Mouse (Mus musculus) MEL (cell line): ENCODE results near the gene Ebi3.

ENCODE experiments used
- CHD1 ChIP-seq: IDR thresholded peaks from 2 replicates; pipeline ENCODE4 v1.6.1; 2012; ENCODE audit warnings: low read depth, mild to moderate bottlenecking, inconsistent platforms, low read length, improper control_type of control experiment
- CTCF ChIP-seq, 3 experiments: IDR thresholded peaks in 2 of 3; conservative IDR thresholded peaks in 1 of 3; 2 replicates each; pipeline ENCODE4 v1.5.1; 2011 to 2012; ENCODE audit warnings: low read length in 3 of 3, low read depth in 2 of 3, mild to moderate bottlenecking in 2 of 3, improper control_type of control experiment in 1 of 3, inconsistent platforms in 1 of 3, mixed read lengths in 1 of 3, moderate library complexity in 1 of 3; ENCODE audit not compliant: control insufficient read depth in 1 of 3, insufficient read depth in 1 of 3, poor library complexity in 1 of 3, severe bottlenecking in 1 of 3
- EP300 ChIP-seq, 2 experiments: IDR thresholded peaks; 2 replicates each; pipeline ENCODE4 v1.6.1; 2011; ENCODE audit warnings: improper control_type of control experiment in 2 of 2, low read length in 2 of 2, low read depth in 1 of 2, mild to moderate bottlenecking in 1 of 2
- GATA1 ChIP-seq: IDR thresholded peaks from 2 replicates; pipeline ENCODE4 v1.6.1; 2011; ENCODE audit warnings: low read depth, low read length, improper control_type of control experiment
- POLR2A ChIP-seq, 2 experiments: IDR thresholded peaks; 2 replicates each; pipeline ENCODE4 v1.6.1; 2011 to 2012; ENCODE audit warnings: low read length in 2 of 2, mild to moderate bottlenecking in 2 of 2, control low read depth in 1 of 2, improper control_type of control experiment in 1 of 2, low read depth in 1 of 2, moderate library complexity in 1 of 2; ENCODE audit not compliant: control insufficient read depth in 1 of 2, insufficient read depth in 1 of 2, poor library complexity in 1 of 2
- POLR2AphosphoS2 ChIP-seq: IDR thresholded peaks from 2 replicates; pipeline ENCODE4 v1.6.1; 2011; ENCODE audit warnings: low read length, improper control_type of control experiment
- RAD21 ChIP-seq: IDR thresholded peaks from 2 replicates; pipeline ENCODE4 v1.6.1; 2011; ENCODE audit warnings: mild to moderate bottlenecking, low read depth, low read length, improper control_type of control experiment
- TBP ChIP-seq: IDR thresholded peaks from 2 replicates; pipeline ENCODE4 v1.8.0; 2011; ENCODE audit warnings: low read depth, low read length, improper control_type of control experiment
- USF1 ChIP-seq: IDR thresholded peaks from 2 replicates; pipeline ENCODE4 v1.6.1; 2014; ENCODE audit warnings: low read depth, mild to moderate bottlenecking, inconsistent platforms, low read length, improper control_type of control experiment, moderate library complexity
- ZC3H11A ChIP-seq: IDR thresholded peaks from 2 replicates; pipeline ENCODE4 v1.6.1; 2012; ENCODE audit warnings: low read depth, mild to moderate bottlenecking, inconsistent platforms, low read length, improper control_type of control experiment

DNA sequence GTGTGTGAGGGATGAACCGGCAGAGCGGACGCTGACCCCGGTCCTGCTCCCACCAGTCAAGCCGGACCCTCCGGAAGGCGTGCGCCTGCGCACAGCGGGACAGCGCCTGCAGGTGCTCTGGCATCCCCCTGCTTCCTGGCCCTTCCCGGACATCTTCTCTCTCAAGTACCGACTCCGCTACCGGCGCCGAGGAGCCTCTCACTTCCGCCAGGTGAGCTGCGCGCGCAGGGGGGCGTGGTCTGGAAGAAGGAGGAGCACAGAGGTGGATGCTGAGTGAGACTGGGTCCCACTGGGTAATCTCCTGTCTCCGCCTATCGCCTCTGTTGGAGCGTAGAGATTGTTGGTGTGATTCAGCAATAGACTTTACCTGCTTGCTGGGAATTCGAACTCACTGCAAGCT lies 3.7 kb downstream of the Ebi3 start:
- TF ChIP-seq RAD21: no peak
- no peak for TF ChIP-seq POLR2A (IDR thresholded peaks at IDR 0.05; ENCODE audit: control insufficient read depth in 1 of 2, insufficient read depth in 1 of 2, low read depth in 1 of 2, low read length in 2 of 2, poor library complexity in 1 of 2)
- TF ChIP-seq CHD1: no peak
- no peak for TF ChIP-seq CTCF (IDR thresholded peaks at IDR 0.05 in 2 of 3, conservative IDR thresholded peaks at IDR 0.05 in 1 of 3; ENCODE audit: control insufficient read depth in 1 of 3, insufficient read depth in 1 of 3, low read depth in 2 of 3, low read length in 3 of 3, poor library complexity in 1 of 3, severe bottlenecking in 1 of 3)
- TF ChIP-seq ZC3H11A: no peak
- TF ChIP-seq EP300 (IDR thresholded peaks at IDR 0.05; ENCODE audit: low read depth in 1 of 2, low read length in 2 of 2): no peak
- TF ChIP-seq TBP: no peak
- no peak for TF ChIP-seq GATA1
- no peak for TF ChIP-seq USF1
- TF ChIP-seq POLR2AphosphoS2: no peak
